Mouse (Mus musculus) CD8-positive naive resting alpha-beta T cell, adult 2 months (primary cell): ENCODE data around the gene Mau2.
"Not testable (repeated sequence)": the region's sequence is repeated elsewhere in the genome, so short reads cannot be mapped to it uniquely, and the experiment has no call there.

ENCODE experiments used
- DNase-seq, 2 experiments: peaks; one replicate each; pipeline ENCODE4 v3.0.0; 2022; ENCODE audit warnings: low read depth in 2 of 2, low spot score in 2 of 2

Mau2 gene

GRCm38 (mm10) chr8:70042583-70043455 lies at the start of gene Mau2, which contains the start of gene Sugp1:
TSS of gene Mau2 (minus strand) at chr8:70042734.
TSS of gene Sugp1 (plus strand) at chr8:70042813.
- DNase-seq: peak; percentile 95 to 98

- no peak for DNase-seq
Measured at GRCm38 (mm10) chr8:70089296-70089960, 46.9 kb upstream of the Mau2 start.

GRCm38 (mm10) chr8:70087836-70088650 lies 45.5 kb upstream of the Mau2 start:
- DNase-seq: no peak

GRCm38 (mm10) chr8:70087237-70087636 lies 44.7 kb upstream of the Mau2 start:
- DNase-seq: no peak

- DNase-seq: no peak
Measured at GRCm38 (mm10) chr8:70086151-70086550, 43.6 kb upstream of the Mau2 start.

- DNase-seq: no peak
Measured at GRCm38 (mm10) chr8:70084191-70085065, 41.9 kb upstream of the Mau2 start.

GRCm38 (mm10) chr8:70083285-70083684 lies 40.8 kb upstream of the Mau2 start, which contains the start of gene Hapln4:
TSS of gene Hapln4 (plus strand) at chr8:70083457.
- no peak for DNase-seq

- no peak for DNase-seq
Measured at GRCm38 (mm10) chr8:70081976-70082375, 39.4 kb upstream of the Mau2 start.

GRCm38 (mm10) chr8:70073682-70074081 lies 31.1 kb upstream of the Mau2 start:
- DNase-seq: no peak

GRCm38 (mm10) chr8:70073120-70073519 lies 30.6 kb upstream of the Mau2 start:
- DNase-seq: no peak

GRCm38 (mm10) chr8:70072441-70073069 lies 30.0 kb upstream of the Mau2 start, which contains the start of gene Tm6sf2:
TSS of gene Tm6sf2 (plus strand) at chr8:70072924.
- no peak for DNase-seq

GRCm38 (mm10) chr8:70071836-70072440 lies 29.4 kb upstream of the Mau2 start:
- no peak for DNase-seq

- no peak for DNase-seq
Measured at GRCm38 (mm10) chr8:70057721-70058120, 15.2 kb upstream of the Mau2 start.

- DNase-seq: not testable (repeated sequence)
Measured at GRCm38 (mm10) chr8:70050434-70050833, 7.9 kb upstream of the Mau2 start.

- no peak for DNase-seq
Measured at GRCm38 (mm10) chr8:70049662-70050061, 7.1 kb upstream of the Mau2 start.

GRCm38 (mm10) chr8:70043996-70044395 lies 1.5 kb upstream of the Mau2 start:
- DNase-seq: no peak

GRCm38 (mm10) chr8:70041885-70042546 lies 518 bp downstream of the Mau2 start:
- no peak for DNase-seq

GRCm38 (mm10) chr8:70037994-70038393 lies 4.5 kb downstream of the Mau2 start:
- DNase-seq: no peak

GRCm38 (mm10) chr8:70030255-70030654 lies 12.3 kb downstream of the Mau2 start:
- no peak for DNase-seq
